Mouse (Mus musculus): Measurements from ENCODE around the gene Ncapg. TPM values are rescaled to one million over a fixed set of nuclear protein-coding genes. Genes with fewer than 3 reads are reported as not detected.

Gene Ncapg
- total RNA-seq, 2 experiments from 2014 or later, result 0.30 to 0.38 TPM

GRCm38 (mm10) chr5:45706811-45707210 lies 37.1 kb downstream of the Ncapg start:
- DNase-seq, result no peak

DNA sequence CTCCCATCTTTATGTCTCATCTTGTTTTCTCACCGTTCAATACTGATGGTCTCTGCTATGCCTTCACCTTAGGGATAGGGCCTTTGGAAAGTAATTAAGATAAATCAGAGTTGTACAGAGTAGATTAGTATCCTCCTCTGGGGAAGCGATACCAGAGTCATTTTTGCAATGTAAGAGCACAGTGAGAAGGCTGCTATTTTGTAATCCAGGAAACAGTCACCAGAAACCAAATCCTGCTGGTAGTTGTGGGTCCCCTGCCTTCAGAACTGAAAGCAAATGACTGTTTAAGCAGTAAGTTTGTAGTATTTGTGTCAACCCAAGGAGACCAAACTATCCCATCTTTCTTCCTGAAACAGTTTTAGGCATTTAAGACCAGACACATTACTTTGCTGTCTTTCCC lies 39.9 kb downstream of the Ncapg start:
- no peak for DNase-seq

- no peak for DNase-seq
Observed at GRCm38 (mm10) chr5:45718848-45719488, 49.2 kb downstream of the Ncapg start.

GRCm38 (mm10) chr5:45733751-45734150 lies 64.0 kb downstream of the Ncapg start:
- no peak for DNase-seq

GRCm38 (mm10) chr5:45737911-45738310 lies 68.2 kb downstream of the Ncapg start:
- no peak for DNase-seq

Other genes with a start within 250 kb of the Ncapg start
- gene Qdpr, start 219.7 kb upstream of the Ncapg start, total RNA-seq (2021), result 100 to 1,000 TPM; 156 to 169 TPM
- 1 to 10 TPM in 1 of 2 experiments, under 1 TPM in 1; 0.37 to 1.1 TPM for gene Clrn2, start 216.2 kb upstream of the Ncapg start, total RNA-seq (2021)
- gene Lap3, start 176.5 kb upstream of the Ncapg start, total RNA-seq (2021), result 10 to 100 TPM; 58.7 to 63.4 TPM
- 100 to 1,000 TPM; 106 to 112 TPM for gene Med28, start 149.7 kb upstream of the Ncapg start, total RNA-seq (2021)
- 1 to 10 TPM; 6.8 to 7.4 TPM for gene Fam184b, start 30.3 kb upstream of the Ncapg start, total RNA-seq (2021)
- gene Lcorl, start 187.7 kb downstream of the Ncapg start, total RNA-seq (2021), result 10 to 100 TPM; 36.5 to 37.7 TPM

Measured in layer of hippocampus, postnatal 36 days (tissue).